Mouse (Mus musculus): ENCODE results near the gene Prr5.

Prr5 gene

GRCm38 (mm10) chr15:84668938-84669747 is at the start of gene Prr5:
Gene Prr5, plus strand, starts transcription at chr15:84669620.
- DNase-seq, result peak; percentile 82 to 83

- no peak for DNase-seq
Observed at GRCm38 (mm10) chr15:84620028-84620427, 49.4 kb upstream of the Prr5 start.

- DNase-seq, result no peak
Observed at GRCm38 (mm10) chr15:84621722-84622428, 47.5 kb upstream of the Prr5 start.

GRCm38 (mm10) chr15:84624870-84625269 is 44.5 kb upstream of the Prr5 start:
- DNase-seq, result peak in 1 of 2 experiments; percentile 25

GRCm38 (mm10) chr15:84625712-84626414 is 43.6 kb upstream of the Prr5 start:
- peak in 1 of 2 experiments; percentile 33 for DNase-seq

GRCm38 (mm10) chr15:84627308-84627707 is 42.1 kb upstream of the Prr5 start:
- DNase-seq, result no peak

- DNase-seq, result peak in 1 of 2 experiments; percentile 60
Observed at GRCm38 (mm10) chr15:84629680-84630079, 39.7 kb upstream of the Prr5 start.

- DNase-seq, result peak; percentile 65 to 82
Observed at GRCm38 (mm10) chr15:84631560-84631959, 37.9 kb upstream of the Prr5 start.

GRCm38 (mm10) chr15:84634361-84634760 is 35.1 kb upstream of the Prr5 start:
- DNase-seq, result peak; percentile 42 to 50

- DNase-seq, result no peak
Observed at GRCm38 (mm10) chr15:84638405-84638804, 31.0 kb upstream of the Prr5 start.

- no peak for DNase-seq
Observed at GRCm38 (mm10) chr15:84639072-84639450, 30.4 kb upstream of the Prr5 start.

- peak; percentile 51 to 86 for DNase-seq
Observed at GRCm38 (mm10) chr15:84639451-84640136, 29.8 kb upstream of the Prr5 start.

- DNase-seq, result no peak
Observed at GRCm38 (mm10) chr15:84640722-84641121, 28.7 kb upstream of the Prr5 start.

GRCm38 (mm10) chr15:84641127-84641526 is 28.3 kb upstream of the Prr5 start:
- no peak for DNase-seq

GRCm38 (mm10) chr15:84641948-84642347 is 27.5 kb upstream of the Prr5 start:
- DNase-seq, result no peak

- DNase-seq, result no peak
Observed at GRCm38 (mm10) chr15:84643178-84643577, 26.2 kb upstream of the Prr5 start.

GRCm38 (mm10) chr15:84651481-84651880 is 17.9 kb upstream of the Prr5 start:
- peak in 1 of 2 experiments; percentile 42 for DNase-seq

- DNase-seq, result peak in 1 of 2 experiments; percentile 50
Observed at GRCm38 (mm10) chr15:84653151-84653550, 16.3 kb upstream of the Prr5 start.

- peak; percentile 69 to 72 for DNase-seq
Observed at GRCm38 (mm10) chr15:84653979-84654966, 15.1 kb upstream of the Prr5 start.

GRCm38 (mm10) chr15:84654975-84655374 is 14.4 kb upstream of the Prr5 start:
- DNase-seq, result no peak

- DNase-seq, result no peak
Observed at GRCm38 (mm10) chr15:84656689-84657088, 12.7 kb upstream of the Prr5 start.

Data from kidney, adult 8-10 months (tissue).